Comparison of ENCODE assay signal across 9 mouse cellular contexts in the genomic region with DNA sequence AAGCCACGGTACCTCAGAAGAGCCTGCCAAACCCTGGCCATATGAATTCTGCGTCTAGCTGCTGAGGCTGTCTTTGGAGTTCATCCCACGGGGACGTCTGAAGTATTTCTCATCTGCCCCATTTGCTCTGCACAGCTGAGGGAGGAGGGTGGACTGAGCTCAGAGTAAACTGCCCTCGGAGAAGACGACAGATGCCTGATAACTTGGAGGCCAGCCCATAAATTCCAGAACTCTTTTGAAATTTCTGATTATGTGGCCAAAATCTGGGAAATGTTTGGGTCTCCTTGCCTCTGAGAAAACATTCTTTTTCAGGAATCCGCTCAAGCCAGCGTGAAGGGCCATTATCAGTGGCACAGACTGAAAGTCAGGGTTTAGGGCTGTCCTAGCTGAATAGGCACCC. TPM values are rescaled to one million over a fixed set of nuclear protein-coding genes. Genes with fewer than 3 reads are reported as not detected.
DNase-seq lines count a peak whose midpoint lies in the region; ATAC-seq lines count a peak whose summit lies in the region.
"Had no signal": no experiment of that assay in that cellular context is flagged by ENCODE, and none has a peak within 500 bp of the region (broad histone marks: within the 10 kb centered on the region; RNA-seq: fewer than 3 reads in every experiment).

No protein-coding gene starts in this region.

- no peak overlapping the region for H3K9ac ChIP-seq in hindbrain, embryonic 15.5 days
- peak overlapping the region; percentile 6; the same call in 1 of the 2 replicates for H3K9ac ChIP-seq in heart, embryonic 12.5 days

- no peak overlapping the region for H3K4me2 ChIP-seq in hindbrain, embryonic 15.5 days
- no peak overlapping the region for H3K4me2 ChIP-seq in heart, embryonic 12.5 days

- ATAC-seq in hindbrain, embryonic 15.5 days (ENCODE audit: low FRiP score, low read depth) = no peak
- 0 out of 2 replicates have a peak, but pooled peaks have one; percentile 45 for ATAC-seq in heart, embryonic 12.5 days (ENCODE audit: insufficient number of reproducible peaks, low FRiP score)

- WGBS in hindbrain, embryonic 15.5 days = 40% methylated on average over 8 of the region's 8 CpGs
- 82% methylated on average over 8 of the region's 8 CpGs for WGBS in hindbrain, embryonic 10.5 days
- WGBS in heart, embryonic 12.5 days = 30% methylated on average over 8 of the region's 8 CpGs

- DNase-seq in hindbrain, embryonic 10.5 days (ENCODE audit: low spot score) = no peak
- DNase-seq in adrenal gland, postnatal 10 days = peak; percentile 65
- peak; percentile 75 for DNase-seq in lung, postnatal 36 days
- no peak for DNase-seq in retina, embryonic 14.5 days (ENCODE audit: low spot score)
- no peak for DNase-seq in cerebellum, postnatal 14 days
- DNase-seq in frontal cortex, postnatal 36 days (ENCODE audit: low spot score in 2 of 2) = no peak

- no peaks in the 10 kb centered on the region for H3K36me3 ChIP-seq in hindbrain, embryonic 15.5 days
- H3K36me3 ChIP-seq in hindbrain, embryonic 10.5 days = no peaks in the 10 kb centered on the region
- no peaks in the 10 kb centered on the region for H3K36me3 ChIP-seq in heart, embryonic 12.5 days

- H3K4me3 ChIP-seq in hindbrain, embryonic 15.5 days = no peak overlapping the region
- no peak overlapping the region for H3K4me3 ChIP-seq in hindbrain, embryonic 10.5 days
- H3K4me3 ChIP-seq in heart, embryonic 12.5 days = no peak overlapping the region

- peaks cover 58% of the 10 kb centered on the region for H3K4me1 ChIP-seq in hindbrain, embryonic 15.5 days (replicated peaks)
- peaks cover 26% of the 10 kb centered on the region for H3K4me1 ChIP-seq in hindbrain, embryonic 10.5 days (replicated peaks)
- peaks cover 62% of the 10 kb centered on the region for H3K4me1 ChIP-seq in heart, embryonic 12.5 days (replicated peaks)

- H3K27ac ChIP-seq in hindbrain, embryonic 15.5 days (replicated peaks) = peak overlapping the region; percentile 73
- no peak overlapping the region for H3K27ac ChIP-seq in hindbrain, embryonic 10.5 days
- H3K27ac ChIP-seq in heart, embryonic 12.5 days (ENCODE audit: poor library complexity, severe bottlenecking) = peak overlapping the region; percentile 19

- H3K9me3 ChIP-seq in hindbrain, embryonic 15.5 days = no peaks in the 10 kb centered on the region
- no peaks in the 10 kb centered on the region for H3K9me3 ChIP-seq in hindbrain, embryonic 10.5 days
- H3K9me3 ChIP-seq in heart, embryonic 12.5 days (replicated peaks) = no peaks in the 10 kb centered on the region
- H3K9me3 ChIP-seq: G1E had no signal

- H3K27me3 ChIP-seq in hindbrain, embryonic 15.5 days = no peaks in the 10 kb centered on the region
- no peaks in the 10 kb centered on the region for H3K27me3 ChIP-seq in hindbrain, embryonic 10.5 days (ENCODE audit: insufficient read depth, poor library complexity, severe bottlenecking)
- no peaks in the 10 kb centered on the region for H3K27me3 ChIP-seq in heart, embryonic 12.5 days (replicated peaks)

RNA-seq across cellular contexts. Expression of a gene that starts 30.8 kb away (rescaled TPM):
- polyA plus RNA-seq in hindbrain, embryonic 15.5 days (2015; fragmentation: Nextera tagmentation; extraction: Ambion mirVana) = 16.7 and 17.7 TPM in 2 replicates
- 8.1 and 10.1 TPM in 2 replicates for polyA plus RNA-seq in hindbrain, embryonic 10.5 days (2016; fragmentation: Nextera tagmentation; extraction: Ambion mirVana)
- total RNA-seq in adrenal gland, postnatal 10 days (2021) = 10 to 100 TPM; 19.0 to 26.8 TPM
- polyA plus RNA-seq in heart, embryonic 12.5 days (2016; fragmentation: Nextera tagmentation; extraction: Ambion mirVana) = 16.7 and 16.9 TPM in 2 replicates

Comparison
In these comparisons a context has a peak if more than half of its experiments do, and no peak if none do; other contexts are left out.
1. DNase-seq: peak in adrenal gland, postnatal 10 days (single experiment) and lung, postnatal 36 days (single experiment); none in hindbrain, embryonic 10.5 days (single experiment), retina, embryonic 14.5 days (single experiment), cerebellum, postnatal 14 days (0 of 2) and frontal cortex, postnatal 36 days (0 of 2).